Mouse (Mus musculus): ENCODE data around the gene Ppp2r2c.
"Not testable (repeated sequence)": the region's sequence is repeated elsewhere in the genome, so short reads cannot be mapped to it uniquely, and the experiment has no call there.

Gene Ppp2r2c

GRCm38 (mm10) chr5:36933383-36933782, 65.1 kb downstream of the Ppp2r2c start:
- DNase-seq (ENCODE audit: low spot score): no peak

- no peak for DNase-seq (ENCODE audit: low spot score)
These were observed 67.5 kb downstream of the Ppp2r2c start for GRCm38 (mm10) chr5:36935486-36936473.

GRCm38 (mm10) chr5:36936548-36936947, 68.2 kb downstream of the Ppp2r2c start:
- no peak for DNase-seq (ENCODE audit: low spot score)

- no peak for DNase-seq (ENCODE audit: low spot score)
These were observed 69.7 kb downstream of the Ppp2r2c start for GRCm38 (mm10) chr5:36938021-36938420.

- not testable (repeated sequence) for DNase-seq (ENCODE audit: low spot score)
These were observed 70.7 kb downstream of the Ppp2r2c start for GRCm38 (mm10) chr5:36938991-36939390.

GRCm38 (mm10) chr5:36942446-36942845, 74.1 kb downstream of the Ppp2r2c start:
- DNase-seq (ENCODE audit: low spot score): no peak

GRCm38 (mm10) chr5:36944552-36944951, 76.2 kb downstream of the Ppp2r2c start:
- DNase-seq (ENCODE audit: low spot score): no peak

- no peak for DNase-seq (ENCODE audit: low spot score)
These were observed 76.9 kb downstream of the Ppp2r2c start for GRCm38 (mm10) chr5:36945102-36945701.

- DNase-seq (ENCODE audit: low spot score): no peak
These were observed 77.4 kb downstream of the Ppp2r2c start for GRCm38 (mm10) chr5:36945713-36946112.

GRCm38 (mm10) chr5:36946445-36946844, 78.1 kb downstream of the Ppp2r2c start:
- peak; percentile 27 for DNase-seq (ENCODE audit: low spot score)

GRCm38 (mm10) chr5:36948831-36949230, 80.5 kb downstream of the Ppp2r2c start:
- peak; percentile 59 for DNase-seq (ENCODE audit: low spot score)

GRCm38 (mm10) chr5:36950871-36951270, 82.6 kb downstream of the Ppp2r2c start:
- DNase-seq (ENCODE audit: low spot score): no peak

GRCm38 (mm10) chr5:36952311-36952710, 84.0 kb downstream of the Ppp2r2c start:
- DNase-seq (ENCODE audit: low spot score): no peak

- DNase-seq (ENCODE audit: low spot score): no peak
These were observed 87.1 kb downstream of the Ppp2r2c start for GRCm38 (mm10) chr5:36955366-36955765.

GRCm38 (mm10) chr5:36958837-36959236, 90.5 kb downstream of the Ppp2r2c start:
- DNase-seq (ENCODE audit: low spot score): peak; percentile 56

GRCm38 (mm10) chr5:36960501-36960900, 92.2 kb downstream of the Ppp2r2c start:
- no peak for DNase-seq (ENCODE audit: low spot score)

GRCm38 (mm10) chr5:36971587-36971986, 103.3 kb downstream of the Ppp2r2c start:
- no peak for DNase-seq (ENCODE audit: low spot score)

- DNase-seq (ENCODE audit: low spot score): no peak
These were observed 107.0 kb downstream of the Ppp2r2c start for GRCm38 (mm10) chr5:36975336-36975735.

- DNase-seq (ENCODE audit: low spot score): no peak
These were observed 109.5 kb downstream of the Ppp2r2c start for GRCm38 (mm10) chr5:36977809-36978208.

GRCm38 (mm10) chr5:36979001-36979400, 110.7 kb downstream of the Ppp2r2c start:
- DNase-seq (ENCODE audit: low spot score): no peak

GRCm38 (mm10) chr5:36979631-36980030, 111.3 kb downstream of the Ppp2r2c start:
- no peak for DNase-seq (ENCODE audit: low spot score)

GRCm38 (mm10) chr5:36982271-36982670, 114.0 kb downstream of the Ppp2r2c start:
- no peak for DNase-seq (ENCODE audit: low spot score)

- DNase-seq (ENCODE audit: low spot score): no peak
These were observed 118.3 kb downstream of the Ppp2r2c start for GRCm38 (mm10) chr5:36986617-36987016.

Data from ovary, postnatal 14 days (tissue).